Mouse (Mus musculus) right cerebral cortex, postnatal 36 days (tissue): Measurements from ENCODE around the gene Zfp109.

Source experiments
- DNase-seq, 2 experiments: peaks; one replicate each; pipeline ENCODE4 v3.0.0; 2022; ENCODE audit warnings: low spot score in 2 of 2, mixed read lengths in 1 of 2

The Zfp109 gene

GRCm38 (mm10) chr7:24207488-24208261 lies 29.7 kb downstream of the Zfp109 start:
- peak; percentile 62 to 80 for DNase-seq

GRCm38 (mm10) chr7:24196961-24197360 lies 40.4 kb downstream of the Zfp109 start:
- DNase-seq, result no peak

GRCm38 (mm10) chr7:24193157-24193556 lies 44.2 kb downstream of the Zfp109 start:
- DNase-seq, result no peak

GRCm38 (mm10) chr7:24191361-24191760 lies 46.0 kb downstream of the Zfp109 start:
- DNase-seq, result no peak

- DNase-seq, result no peak
Observed at GRCm38 (mm10) chr7:24189571-24189944, 47.8 kb downstream of the Zfp109 start.

- no peak for DNase-seq
Observed at GRCm38 (mm10) chr7:24188901-24189570, 48.3 kb downstream of the Zfp109 start.

GRCm38 (mm10) chr7:24187611-24188010 lies 49.7 kb downstream of the Zfp109 start:
- no peak for DNase-seq
